Mouse (Mus musculus): ENCODE measurements around the gene Iqgap2. TPM values are rescaled to one million over a fixed set of nuclear protein-coding genes. Genes with fewer than 3 reads are reported as not detected.

Gene Iqgap2
- polyA plus RNA-seq, 1 experiment, result 0.17 TPM

DNA sequence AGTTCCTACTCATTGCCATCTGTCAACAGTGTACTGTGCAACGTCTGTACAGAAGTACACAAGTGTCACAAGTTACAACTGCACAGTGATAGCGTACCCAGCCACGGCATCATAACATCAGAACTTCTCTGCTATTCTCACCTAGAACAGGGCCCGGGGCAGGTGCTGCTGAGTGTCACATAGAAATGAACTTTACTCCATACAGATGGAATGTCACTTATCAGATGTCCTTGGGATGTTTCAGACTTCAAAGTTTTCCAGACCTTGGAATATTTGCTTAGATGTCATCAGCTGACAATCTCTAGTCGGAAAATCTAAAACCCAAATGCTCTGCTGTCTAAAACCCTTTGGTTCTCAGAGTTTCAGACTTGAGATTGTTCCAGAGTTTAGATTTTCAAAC, 137.4 kb downstream of the Iqgap2 start:
- no peaks in the 10 kb centered on the region; the same call in 1 of the 2 replicates for H3K4me1 ChIP-seq (ENCODE audit: control insufficient read depth)
- TF ChIP-seq TAL1 (IDR thresholded peaks at IDR 0.05; ENCODE audit: low read length), result no peak
- no peak for TF ChIP-seq GATA1 (IDR thresholded peaks at IDR 0.05; ENCODE audit: low read length)
- H3K36me3 ChIP-seq (ENCODE audit: control insufficient read depth), result no peaks in the 10 kb centered on the region
- no peaks in the 10 kb centered on the region for H3K27me3 ChIP-seq (ENCODE audit: control insufficient read depth)
- H3K4me3 ChIP-seq (replicated peaks), result no peak overlapping the region
- no peaks in the 10 kb centered on the region for H3K9me3 ChIP-seq (ENCODE audit: control insufficient read depth, low read length)

DNA sequence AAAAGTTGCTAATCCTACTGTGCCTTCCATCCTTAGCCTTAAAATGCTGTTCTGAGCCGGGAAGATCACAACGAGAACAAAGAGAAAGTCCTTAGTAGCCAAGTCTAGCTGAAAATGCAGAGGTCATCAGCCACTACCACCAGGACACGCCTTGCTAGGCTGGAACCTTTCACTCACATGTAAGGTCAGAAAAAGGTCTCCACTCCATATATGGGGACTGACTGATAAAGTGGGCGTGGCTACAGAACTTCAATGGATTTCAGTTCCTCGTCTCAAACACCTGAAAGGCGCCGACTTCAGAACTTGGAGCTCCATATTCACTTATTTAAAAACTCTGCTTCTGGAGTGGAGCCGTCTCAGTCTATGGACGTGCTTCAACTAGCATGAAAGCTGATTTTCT, 139.3 kb downstream of the Iqgap2 start:
- Histone ChIP-seq H3K4me1 (ENCODE audit: control insufficient read depth) (no peaks in the 10 kb centered on the region; the same call in 1 of the 2 replicates), H3K4me3 (replicated peaks) (no peak overlapping the region), H3K36me3 (ENCODE audit: control insufficient read depth) (no peaks in the 10 kb centered on the region), H3K9me3 (ENCODE audit: control insufficient read depth, low read length) (no peaks in the 10 kb centered on the region), H3K27me3 (ENCODE audit: control insufficient read depth) (no peaks in the 10 kb centered on the region)
- no peak for TF ChIP-seq GATA1 (IDR thresholded peaks at IDR 0.05; ENCODE audit: low read length)
- no peak for TF ChIP-seq TAL1 (IDR thresholded peaks at IDR 0.05; ENCODE audit: low read length)

DNA sequence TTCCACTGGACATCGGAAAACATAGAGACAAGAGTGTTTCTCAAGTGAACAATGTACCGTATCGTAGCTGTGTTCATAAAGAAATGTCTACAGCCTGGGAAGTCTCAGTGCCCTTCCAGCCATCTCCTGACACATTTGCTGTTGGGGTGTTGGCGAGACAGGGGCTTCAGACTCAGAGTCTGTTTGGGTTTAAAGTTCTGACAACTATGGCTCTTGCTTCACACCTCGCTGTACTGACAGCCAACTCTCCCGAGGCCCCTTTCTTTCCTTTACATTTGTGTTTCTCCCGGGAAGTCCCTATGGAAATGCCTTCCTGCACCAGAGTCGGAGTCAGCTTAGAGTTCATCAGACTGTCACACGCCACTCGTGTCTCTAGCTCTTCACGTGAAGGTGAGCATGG, 144.2 kb downstream of the Iqgap2 start:
- Histone ChIP-seq H3K9me3 (ENCODE audit: control insufficient read depth, low read length) (no peaks in the 10 kb centered on the region), H3K27me3 (ENCODE audit: control insufficient read depth) (no peaks in the 10 kb centered on the region), H3K4me3 (replicated peaks) (no peak overlapping the region), H3K36me3 (ENCODE audit: control insufficient read depth) (no peaks in the 10 kb centered on the region; the same call in 1 of the 2 replicates), H3K4me1 (ENCODE audit: control insufficient read depth) (no peaks in the 10 kb centered on the region; the same call in 1 of the 2 replicates)
- TF ChIP-seq GATA1 (IDR thresholded peaks at IDR 0.05; ENCODE audit: low read length) (no peak), TAL1 (IDR thresholded peaks at IDR 0.05; ENCODE audit: low read length) (no peak)

DNA sequence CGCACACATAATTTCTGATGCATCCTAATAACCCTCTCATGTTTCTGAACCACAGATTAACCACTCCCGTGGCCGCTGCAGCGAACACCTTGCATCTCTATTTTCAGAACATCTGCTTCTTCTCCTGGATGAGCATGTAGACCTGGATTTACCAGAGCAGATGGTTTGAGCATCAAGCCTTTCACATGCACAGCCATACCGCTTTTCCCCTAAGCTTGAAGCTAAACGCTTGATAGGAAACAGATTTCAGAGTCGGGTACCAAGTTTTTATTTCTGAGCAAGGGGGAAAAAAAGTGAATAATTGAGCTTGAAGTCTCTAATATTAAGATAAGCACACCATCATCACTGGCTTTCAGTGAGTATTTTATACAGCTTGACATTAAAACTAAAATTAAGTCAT, 144.6 kb downstream of the Iqgap2 start:
- H3K4me3 ChIP-seq (replicated peaks), result no peak overlapping the region
- no peaks in the 10 kb centered on the region for H3K9me3 ChIP-seq (ENCODE audit: control insufficient read depth, low read length)
- H3K27me3 ChIP-seq (ENCODE audit: control insufficient read depth), result no peaks in the 10 kb centered on the region
- no peaks in the 10 kb centered on the region; the same call in 1 of the 2 replicates for H3K36me3 ChIP-seq (ENCODE audit: control insufficient read depth)
- TF ChIP-seq GATA1 (IDR thresholded peaks at IDR 0.05; ENCODE audit: low read length) (no peak), TAL1 (IDR thresholded peaks at IDR 0.05; ENCODE audit: low read length) (no peak)
- H3K4me1 ChIP-seq (ENCODE audit: control insufficient read depth), result no peaks in the 10 kb centered on the region

DNA sequence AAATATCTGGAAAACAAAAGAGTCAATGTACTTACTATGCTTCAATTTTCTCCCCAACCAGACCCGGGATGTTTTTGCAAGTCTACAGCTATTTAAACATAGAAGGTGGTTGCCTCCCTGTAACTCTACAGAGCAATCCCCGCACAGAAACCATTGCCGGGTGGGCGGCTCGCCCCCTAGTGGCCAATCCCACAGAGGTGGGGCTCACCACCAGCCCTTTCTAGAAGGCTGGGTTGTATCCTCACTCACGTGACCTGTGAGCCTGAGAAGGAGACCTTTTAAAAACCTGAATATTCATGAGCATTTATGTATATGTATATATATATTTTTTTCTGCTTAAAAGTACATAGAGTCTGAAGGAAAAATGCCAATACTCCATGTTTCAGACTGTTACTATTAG, 145.2 kb downstream of the Iqgap2 start:
- Histone ChIP-seq H3K27me3 (ENCODE audit: control insufficient read depth) (no peaks in the 10 kb centered on the region), H3K9me3 (ENCODE audit: control insufficient read depth, low read length) (no peaks in the 10 kb centered on the region), H3K4me1 (ENCODE audit: control insufficient read depth) (no peaks in the 10 kb centered on the region), H3K36me3 (ENCODE audit: control insufficient read depth) (no peaks in the 10 kb centered on the region; the same call in 1 of the 2 replicates), H3K4me3 (replicated peaks) (no peak overlapping the region)
- no peak for TF ChIP-seq GATA1 (IDR thresholded peaks at IDR 0.05; ENCODE audit: low read length)
- no peak for TF ChIP-seq TAL1 (IDR thresholded peaks at IDR 0.05; ENCODE audit: low read length)

DNA sequence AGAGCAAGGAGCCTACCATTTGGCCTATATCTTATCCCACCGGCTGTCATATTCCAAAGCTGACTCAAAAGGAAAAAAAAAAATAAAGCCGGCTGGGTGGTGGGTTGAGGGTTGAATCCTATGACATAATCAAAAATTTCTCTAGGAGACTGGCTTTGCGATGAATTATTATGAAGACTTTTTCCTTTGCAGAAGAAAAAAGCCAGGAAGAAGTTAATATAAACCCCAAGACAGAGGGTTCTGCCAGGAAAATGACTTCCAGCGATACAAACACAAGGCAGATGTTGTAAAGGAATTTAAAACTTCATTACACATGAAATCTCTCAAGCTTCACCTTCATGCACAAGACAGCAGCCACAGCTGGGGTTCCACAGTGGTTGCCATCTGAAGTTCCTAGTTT, 146.3 kb downstream of the Iqgap2 start:
- Histone ChIP-seq H3K27me3 (ENCODE audit: control insufficient read depth) (no peaks in the 10 kb centered on the region), H3K4me1 (ENCODE audit: control insufficient read depth) (no peaks in the 10 kb centered on the region), H3K9me3 (ENCODE audit: control insufficient read depth, low read length) (no peaks in the 10 kb centered on the region), H3K4me3 (replicated peaks) (no peak overlapping the region), H3K36me3 (ENCODE audit: control insufficient read depth) (no peaks in the 10 kb centered on the region; the same call in 1 of the 2 replicates)
- TF ChIP-seq TAL1 (IDR thresholded peaks at IDR 0.05; ENCODE audit: low read length), result no peak
- TF ChIP-seq GATA1 (IDR thresholded peaks at IDR 0.05; ENCODE audit: low read length), result no peak

DNA sequence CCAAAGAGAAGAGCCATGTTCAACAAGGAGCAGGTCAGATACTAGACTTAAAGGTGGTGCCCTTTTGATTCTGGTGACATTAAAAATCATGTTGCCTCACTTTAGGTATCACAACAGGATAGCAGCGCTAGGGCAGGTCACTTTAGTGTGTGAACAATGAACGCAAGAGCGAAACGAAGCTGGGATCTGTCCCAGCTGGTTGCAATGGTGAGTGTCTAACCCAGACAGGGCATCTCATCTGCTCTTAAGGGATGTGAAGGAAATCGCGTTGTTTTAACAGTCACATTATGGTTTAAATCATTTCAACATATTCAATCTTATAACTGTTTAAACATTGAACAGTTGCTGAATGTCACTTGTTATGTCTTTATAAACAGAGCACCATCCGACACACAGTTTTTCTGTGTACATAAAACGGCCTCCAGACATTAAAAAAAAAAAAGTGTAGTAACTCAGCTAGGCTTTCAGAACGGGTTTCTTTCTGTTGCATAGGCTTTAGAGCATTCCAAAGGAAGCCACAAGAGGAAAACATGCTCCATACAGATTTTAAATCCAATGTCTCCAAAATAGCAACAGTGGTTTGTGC, 148.7 kb downstream of the Iqgap2 start:
- H3K9me3 ChIP-seq (ENCODE audit: control insufficient read depth, low read length), result no peaks in the 10 kb centered on the region
- H3K4me3 ChIP-seq (replicated peaks), result no peak overlapping the region
- H3K27me3 ChIP-seq (ENCODE audit: control insufficient read depth), result no peaks in the 10 kb centered on the region
- TF ChIP-seq GATA1 (IDR thresholded peaks at IDR 0.05; ENCODE audit: low read length), result no peak
- TF ChIP-seq TAL1 (IDR thresholded peaks at IDR 0.05; ENCODE audit: low read length), result no peak
- H3K36me3 ChIP-seq (ENCODE audit: control insufficient read depth), result no peaks in the 10 kb centered on the region; the same call in 1 of the 2 replicates
- no peaks in the 10 kb centered on the region for H3K4me1 ChIP-seq (ENCODE audit: control insufficient read depth)

DNA sequence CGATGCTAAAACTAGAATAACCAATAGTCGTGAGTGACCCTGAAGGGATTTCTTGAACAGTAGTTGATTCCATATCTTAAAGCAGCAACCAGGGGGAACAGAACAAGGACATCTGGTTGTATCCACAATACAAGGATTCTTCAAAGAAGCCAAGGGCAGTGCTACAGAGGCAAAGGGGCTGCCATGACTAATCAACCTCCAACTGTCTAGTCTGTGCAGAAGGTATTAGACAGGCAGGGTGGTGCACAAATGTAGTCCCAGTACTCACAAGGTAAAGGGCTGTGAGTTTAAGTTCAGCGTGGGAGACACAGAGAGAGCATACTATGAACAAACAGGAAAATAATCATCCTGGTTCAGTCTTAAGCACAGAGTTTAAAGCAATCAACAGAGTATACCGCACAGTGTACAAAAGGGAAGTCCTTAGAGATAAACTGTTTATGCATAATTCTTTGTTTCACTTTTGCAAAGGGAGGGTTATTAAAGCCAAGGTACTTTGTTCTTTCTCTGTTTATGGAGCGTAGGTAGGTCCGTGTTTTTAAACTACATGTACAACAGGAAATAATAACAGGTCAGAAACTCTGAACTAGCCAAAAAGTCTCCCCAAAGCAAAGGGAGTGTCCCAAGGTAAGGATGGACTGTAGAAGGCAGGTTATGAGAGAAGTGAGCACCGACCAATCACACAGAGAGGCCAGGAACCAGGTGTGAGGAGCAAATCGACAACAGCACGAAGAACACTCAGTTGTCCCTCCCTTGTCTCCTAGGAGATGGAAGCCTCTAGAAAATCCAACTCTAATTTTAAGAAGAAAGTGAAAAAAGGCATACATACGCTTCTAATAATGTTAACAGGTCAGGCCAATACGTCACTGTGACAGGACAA, 149.7 kb downstream of the Iqgap2 start:
- Histone ChIP-seq H3K27me3 (ENCODE audit: control insufficient read depth) (no peaks in the 10 kb centered on the region), H3K4me3 (replicated peaks) (no peak overlapping the region), H3K36me3 (ENCODE audit: control insufficient read depth) (no peaks in the 10 kb centered on the region; the same call in 1 of the 2 replicates), H3K4me1 (ENCODE audit: control insufficient read depth) (no peaks in the 10 kb centered on the region), H3K9me3 (ENCODE audit: control insufficient read depth, low read length) (no peaks in the 10 kb centered on the region)
- no peak for TF ChIP-seq GATA1 (IDR thresholded peaks at IDR 0.05; ENCODE audit: low read length)

DNA sequence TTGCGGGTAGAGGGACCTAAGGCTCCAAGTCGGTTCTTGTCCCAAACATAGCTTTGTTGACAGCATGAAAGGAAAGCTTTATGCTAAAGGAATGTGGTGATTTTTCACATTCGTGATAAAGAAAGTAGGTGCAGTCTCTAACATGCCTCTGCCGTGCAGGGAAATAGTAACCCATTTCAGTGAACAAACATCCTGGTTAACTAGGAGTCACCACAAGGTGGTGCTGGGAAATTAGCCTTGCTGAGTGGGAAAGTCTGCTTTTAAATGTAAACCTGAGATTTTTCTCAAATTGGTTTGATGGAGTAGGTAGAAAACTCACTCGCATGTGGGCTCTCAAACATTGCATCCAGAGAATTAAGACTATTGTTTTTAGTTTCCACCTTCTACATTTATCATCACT, 152.1 kb downstream of the Iqgap2 start:
- Histone ChIP-seq H3K4me1 (ENCODE audit: control insufficient read depth) (no peaks in the 10 kb centered on the region), H3K27me3 (ENCODE audit: control insufficient read depth) (no peaks in the 10 kb centered on the region), H3K36me3 (ENCODE audit: control insufficient read depth) (no peaks in the 10 kb centered on the region; the same call in 1 of the 2 replicates), H3K4me3 (replicated peaks) (no peak overlapping the region), H3K9me3 (ENCODE audit: control insufficient read depth, low read length) (no peaks in the 10 kb centered on the region)
- no peak for TF ChIP-seq GATA1 (IDR thresholded peaks at IDR 0.05; ENCODE audit: low read length)
- no peak for TF ChIP-seq TAL1 (IDR thresholded peaks at IDR 0.05; ENCODE audit: low read length)
